Mouse (Mus musculus): ENCODE results near the gene Pla2g2f. TPM values are rescaled to one million over a fixed set of nuclear protein-coding genes. Genes with fewer than 3 reads are reported as not detected.

The Pla2g2f gene
- total RNA-seq, 2 experiments from 2014 or later, result not detected

DNA sequence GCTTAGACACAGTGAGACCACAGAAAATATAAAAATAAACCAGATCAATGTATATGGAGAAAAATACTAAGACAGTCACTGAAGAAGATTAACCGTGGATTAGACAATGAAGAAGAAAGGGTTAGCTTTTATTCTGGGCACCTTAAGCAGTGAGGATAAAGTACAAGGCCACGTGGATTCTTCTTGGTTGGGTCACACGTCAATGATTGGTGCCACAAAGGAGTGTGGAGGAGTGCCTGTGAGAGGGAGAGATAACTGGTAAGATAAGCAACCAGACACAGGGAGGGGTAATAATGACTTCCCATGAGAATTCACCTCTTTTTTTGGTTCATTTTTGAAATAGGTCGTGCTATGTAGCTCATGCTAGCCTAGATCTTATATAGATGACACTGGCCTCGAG, 15.0 kb upstream of the Pla2g2f start:
- intact Hi-C loops (cut with DNase I), result no loop called here
- no peak for DNase-seq

- intact Hi-C loops (cut with DNase I), result no loop called here
- DNase-seq, result no peak
Observed at GRCm38 (mm10) chr4:138771970-138772369, 14.5 kb upstream of the Pla2g2f start.

DNA sequence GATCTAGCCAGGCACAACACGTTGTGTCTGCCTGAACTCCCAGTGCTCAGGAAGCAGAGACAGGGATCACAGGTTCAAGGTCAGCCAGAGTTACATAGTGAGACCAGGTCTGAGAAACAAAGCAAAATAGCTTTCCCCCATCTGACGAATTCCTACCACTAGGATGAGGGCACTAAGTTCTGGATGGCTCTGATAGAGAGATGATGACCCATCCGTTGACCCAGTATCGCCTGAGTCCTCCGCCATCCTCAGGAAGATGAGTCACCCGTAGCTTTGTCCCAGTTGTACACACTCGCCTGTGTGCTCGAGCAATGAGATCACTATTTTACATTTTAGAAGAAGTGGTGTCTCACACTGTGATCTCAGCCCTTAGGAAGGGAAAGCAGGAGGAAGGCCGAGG, 4.8 kb upstream of the Pla2g2f start:
- intact Hi-C loops (cut with DNase I), result no loop called here

GRCm38 (mm10) chr4:138755983-138756382, 1.4 kb downstream of the Pla2g2f start:
- intact Hi-C loops (cut with DNase I), result no loop called here
- no peak for DNase-seq

More for the DNA sequence above, 4.8 kb upstream of the Pla2g2f start:
- no peak for DNase-seq

- intact Hi-C loops (cut with DNase I), result no loop called here
- DNase-seq, result no peak
Observed at GRCm38 (mm10) chr4:138755439-138755838, 2.0 kb downstream of the Pla2g2f start.

DNA sequence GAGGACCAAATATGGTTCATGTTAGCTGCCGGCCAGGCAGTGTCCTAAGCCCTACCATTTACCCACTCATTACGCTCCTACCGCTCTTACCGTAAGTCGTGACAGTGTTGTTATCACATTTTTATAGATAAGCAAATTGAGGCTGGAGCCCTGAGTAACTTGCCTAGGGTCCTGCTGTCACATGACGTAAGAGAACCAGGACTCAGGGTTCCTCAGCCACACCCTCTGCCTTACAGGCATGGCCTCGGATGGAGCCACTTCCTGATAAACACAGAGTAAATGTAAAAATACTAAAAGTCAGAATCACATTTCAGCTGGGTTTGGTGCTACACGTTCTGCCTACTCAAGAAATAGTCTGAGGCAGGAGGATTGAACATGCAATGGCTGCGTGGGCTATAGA, 3.0 kb downstream of the Pla2g2f start:
- intact Hi-C loops (cut with DNase I), result no loop called here
- no peak for DNase-seq

GRCm38 (mm10) chr4:138753608-138754007, 3.8 kb downstream of the Pla2g2f start:
- intact Hi-C loops (cut with DNase I), result no loop called here
- DNase-seq, result no peak

DNA sequence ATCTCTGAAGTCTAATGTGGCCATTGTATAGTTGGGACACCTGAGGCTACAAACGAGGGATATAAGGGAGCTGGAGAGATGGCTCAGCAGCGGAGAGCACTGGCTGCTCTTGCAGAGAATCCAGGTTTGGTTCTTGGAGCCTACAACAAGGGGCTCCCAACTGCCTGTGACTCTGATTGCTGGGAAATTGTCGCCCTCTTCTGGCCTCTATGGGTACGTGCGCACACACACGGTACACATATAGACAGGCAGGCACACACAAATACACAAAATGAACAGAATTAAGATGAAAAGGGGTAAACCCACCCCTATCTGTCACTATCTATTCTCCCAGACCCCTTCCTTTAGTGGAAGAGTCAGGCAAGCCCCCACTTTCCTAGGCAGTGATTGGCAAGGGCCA, 4.8 kb downstream of the Pla2g2f start:
- no peak for DNase-seq

GRCm38 (mm10) chr4:138748369-138749072, 8.9 kb downstream of the Pla2g2f start:
- DNase-seq, result no peak
- intact Hi-C loops (cut with DNase I), result loop anchor here (1.0 to 2.0 kb wide), 2 partner anchors 44 to 104 kb away; no protein-coding TSS in a partner anchor

More for the DNA sequence above, 4.8 kb downstream of the Pla2g2f start:
- intact Hi-C loops (cut with DNase I), result no loop called here

GRCm38 (mm10) chr4:138747851-138748250, 9.6 kb downstream of the Pla2g2f start:
- intact Hi-C loops (cut with DNase I), result loop anchor here (1.0 to 2.0 kb wide), 2 partner anchors 45 to 104 kb away; no protein-coding TSS in a partner anchor
- no peak for DNase-seq

GRCm38 (mm10) chr4:138746866-138747265, 10.6 kb downstream of the Pla2g2f start:
- intact Hi-C loops (cut with DNase I), result no loop called here

GRCm38 (mm10) chr4:138745884-138746283, 11.5 kb downstream of the Pla2g2f start:
- intact Hi-C loops (cut with DNase I), result no loop called here
- DNase-seq, result no peak

More at GRCm38 (mm10) chr4:138746866-138747265, 10.6 kb downstream of the Pla2g2f start:
- DNase-seq, result no peak

DNA sequence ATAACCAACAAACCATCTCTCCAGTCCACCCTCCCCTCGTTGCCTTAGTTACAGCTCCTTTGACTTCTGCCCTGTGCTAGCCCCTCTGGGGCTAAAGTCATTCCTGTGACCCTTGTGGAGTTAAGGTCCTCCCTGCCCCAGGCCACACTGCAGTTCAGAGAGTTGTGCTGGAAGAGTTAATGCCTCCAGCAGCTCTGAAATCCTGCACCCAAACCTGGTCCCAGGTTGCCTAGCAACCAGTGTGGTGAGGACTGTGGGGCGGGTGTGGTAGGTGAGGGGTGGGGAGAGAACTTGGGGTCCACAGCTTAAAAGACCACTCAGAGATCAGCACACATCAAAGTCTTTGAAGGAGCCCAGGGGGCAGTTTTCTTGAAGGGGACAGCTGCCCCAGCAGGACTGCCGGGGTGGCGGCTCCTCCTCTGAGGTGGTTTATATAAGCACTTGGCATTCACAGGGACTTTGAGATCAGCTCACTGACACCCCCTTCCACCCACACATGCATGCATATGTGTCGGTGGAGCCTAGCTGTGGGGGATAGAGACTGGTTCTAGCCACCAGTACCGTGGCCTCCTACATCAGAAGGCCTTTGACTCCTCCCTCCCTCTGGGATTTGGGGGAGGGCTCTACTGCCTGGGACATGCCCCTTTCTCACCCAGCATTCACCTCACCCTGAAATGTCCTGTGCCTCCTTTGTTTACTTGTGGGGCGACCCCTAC, 18.1 kb downstream of the Pla2g2f start:
- DNase-seq, result no peak
- intact Hi-C loops (cut with DNase I), result no loop called here

DNA sequence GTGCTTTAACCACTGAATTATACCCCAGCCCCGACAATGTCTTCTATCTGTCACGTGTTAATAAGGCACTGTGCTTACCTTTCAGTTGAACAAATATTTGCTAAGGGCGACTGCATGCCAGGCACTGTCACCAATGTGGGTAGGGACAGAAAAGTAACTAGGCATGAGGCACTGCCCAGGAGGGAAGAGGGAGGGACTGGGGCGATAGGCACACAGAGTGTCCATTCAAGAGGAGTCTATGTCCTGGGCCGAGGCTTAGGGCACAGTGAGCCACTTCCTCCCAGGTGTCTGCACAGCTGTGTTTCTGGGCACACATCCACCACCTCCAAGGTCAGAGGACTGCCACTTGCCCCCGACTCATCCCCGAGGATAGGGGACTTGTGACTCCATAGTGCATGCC, 20.4 kb downstream of the Pla2g2f start, which contains the start of gene Ubxn10:
Ubxn10 (minus strand) TSS at position 137 of the 400 bp plus-strand sequence.
- DNase-seq, result no peak
- intact Hi-C loops (cut with DNase I), result no loop called here

DNA sequence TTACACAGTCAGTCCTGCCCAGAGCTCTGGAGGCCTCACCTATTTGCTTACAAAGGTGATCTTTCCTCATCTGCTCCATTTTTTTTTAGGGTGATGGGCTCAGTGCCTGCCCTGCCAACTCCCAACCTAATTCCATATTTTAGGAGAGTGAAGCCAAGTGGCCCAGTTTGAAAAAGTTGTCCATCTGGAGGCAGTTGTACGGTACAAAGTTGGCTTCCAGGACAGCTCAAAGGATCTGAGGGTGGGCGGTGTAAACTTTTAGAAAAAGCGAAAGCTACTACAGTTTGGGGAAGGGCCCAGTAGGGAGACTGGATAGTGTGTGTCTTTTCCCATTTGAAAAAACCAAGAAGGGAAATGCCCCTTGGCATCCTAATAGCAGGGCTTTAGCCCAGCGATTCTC, 22.6 kb downstream of the Pla2g2f start:
- DNase-seq, result no peak
- intact Hi-C loops (cut with DNase I), result no loop called here

DNA sequence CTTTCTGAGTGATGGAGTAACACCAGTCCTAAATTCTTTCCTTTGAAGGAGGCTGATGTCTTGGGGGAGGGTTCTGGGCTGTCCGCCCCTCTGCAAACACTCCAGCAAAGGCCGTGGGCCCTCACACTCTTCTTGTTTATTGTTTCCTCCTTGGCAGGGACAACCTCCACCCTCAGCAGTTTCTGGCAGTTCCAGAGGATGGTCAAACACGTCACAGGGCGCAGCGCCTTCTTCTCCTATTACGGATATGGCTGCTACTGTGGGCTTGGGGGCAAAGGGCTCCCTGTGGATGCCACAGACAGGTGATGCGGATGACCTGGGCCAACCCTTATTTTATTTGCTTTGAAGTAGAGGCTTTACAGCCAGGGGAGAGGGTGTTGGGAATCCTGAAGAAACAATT, 23.3 kb downstream of the Pla2g2f start:
- intact Hi-C loops (cut with DNase I), result no loop called here
- DNase-seq, result no peak

- no peak for DNase-seq
- intact Hi-C loops (cut with DNase I), result no loop called here
Observed at GRCm38 (mm10) chr4:138729018-138729703, 28.3 kb downstream of the Pla2g2f start.

- no peak for DNase-seq
- intact Hi-C loops (cut with DNase I), result no loop called here
Observed at GRCm38 (mm10) chr4:138725751-138726150, 31.7 kb downstream of the Pla2g2f start.

GRCm38 (mm10) chr4:138725127-138725461, 32.3 kb downstream of the Pla2g2f start:
- peak; percentile 22 to 29 for DNase-seq
- intact Hi-C loops (cut with DNase I), result no loop called here

DNA sequence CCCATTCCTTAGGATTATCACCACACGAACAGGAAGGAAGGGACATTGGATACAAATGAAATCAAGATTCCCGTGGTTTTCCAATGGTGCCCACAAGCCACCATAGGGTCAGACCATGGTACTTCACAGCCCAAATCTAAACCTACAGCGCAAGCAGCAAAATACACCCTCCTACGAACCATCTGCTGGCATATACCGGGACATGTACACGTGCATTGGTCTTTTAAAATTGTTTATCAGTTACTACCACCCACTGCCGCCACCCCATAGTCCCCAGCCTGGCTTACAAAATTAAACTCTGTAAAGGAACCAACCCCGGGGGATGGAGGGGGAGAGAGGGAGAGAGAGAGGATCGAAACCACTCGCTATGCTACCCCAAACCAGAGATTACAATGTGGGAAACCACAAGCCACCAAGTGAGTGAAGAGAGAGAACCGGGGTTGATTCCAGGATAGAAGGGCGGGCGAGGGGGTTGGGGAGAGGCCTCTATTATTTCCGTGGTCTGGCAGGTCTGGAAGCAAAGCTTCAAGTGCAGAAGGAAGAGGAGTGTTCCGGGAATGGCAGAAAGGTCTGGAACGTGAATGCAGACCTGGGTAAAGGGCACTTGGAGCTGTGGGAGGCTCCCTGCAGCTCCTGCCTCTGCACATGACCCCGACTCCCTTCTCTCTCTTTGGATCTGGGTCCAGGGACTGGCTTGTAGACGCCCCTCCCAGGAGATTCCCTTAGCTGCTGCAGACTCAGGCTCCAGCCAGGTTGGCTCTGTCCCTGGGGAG, 32.9 kb downstream of the Pla2g2f start, which contains the start of gene Pla2g2c:
Pla2g2c (plus strand) TSS at position 439 of the 773 bp plus-strand sequence.
- DNase-seq, result no peak
- intact Hi-C loops (cut with DNase I), result no loop called here

All from gastrocnemius, postnatal 36 days (tissue).